Mouse (Mus musculus) heart, postnatal 25 days (tissue): ENCODE measurements around the gene Cacnb1. TPM values are rescaled to one million over a fixed set of nuclear protein-coding genes. Genes with fewer than 3 reads are reported as not detected.
A peak's percentile ranks its signal among the peaks of the same experiment; 100 is the strongest.

Experiments used
- DNase-seq: peaks from one replicate; pipeline ENCODE4 v3.0.0; 2022; ENCODE audit warnings: low spot score
- intact Hi-C: fragments of 180-260 bp; cut with DNase I; formaldehyde crosslinking; loops from one replicate; pipeline ENCODE4 v1.15.1; 2025
- total RNA-seq, 2 experiments: library from RNA; stranded (reverse); gene quantifications; 2 replicates each; pipeline ENCODE4 v1.2.3; 2021

The Cacnb1 gene
- total RNA-seq, 2 experiments from 2014 or later: 6.0 to 6.8 TPM

- intact Hi-C loops: no loop called here
- DNase-seq: no peak
Measured at GRCm38 (mm10) chr11:97996691-97997090, 26.1 kb downstream of the Cacnb1 start.

GRCm38 (mm10) chr11:97995564-97996288 is 27.1 kb downstream of the Cacnb1 start, which contains the start of gene Arl5c:
Gene Arl5c, minus strand, starts transcription at chr11:97996181.
- no peak for DNase-seq
- intact Hi-C loops: no loop called here

DNA sequence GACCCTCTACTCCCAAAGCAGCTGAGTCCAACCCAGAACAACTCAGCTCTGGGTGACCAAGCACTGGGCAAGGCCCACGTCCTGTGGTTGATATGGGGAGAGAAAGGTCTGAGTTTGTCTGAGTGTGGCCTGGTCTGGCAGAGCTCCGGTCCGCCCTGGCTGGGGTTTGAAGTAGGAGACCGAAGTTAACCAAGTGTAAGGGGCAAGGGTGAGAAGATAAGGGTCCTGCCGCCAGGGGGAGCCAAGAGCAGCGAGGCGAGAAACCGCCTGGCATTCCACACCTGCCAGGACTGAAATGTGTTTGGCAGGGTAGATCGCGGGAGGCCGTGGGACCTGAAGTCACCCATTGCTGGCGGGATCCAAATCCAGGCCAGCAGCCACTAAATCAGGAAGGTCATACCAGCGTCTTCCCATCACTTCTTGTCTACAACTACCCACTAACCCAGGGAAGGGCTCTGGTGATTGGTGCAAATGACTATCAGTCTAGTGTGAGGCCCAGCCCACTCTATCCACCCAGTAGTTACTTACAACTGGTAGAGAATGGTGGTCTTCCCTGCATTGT is 28.2 kb downstream of the Cacnb1 start:
- intact Hi-C loops: no loop called here
- DNase-seq: peak; percentile 62

DNA sequence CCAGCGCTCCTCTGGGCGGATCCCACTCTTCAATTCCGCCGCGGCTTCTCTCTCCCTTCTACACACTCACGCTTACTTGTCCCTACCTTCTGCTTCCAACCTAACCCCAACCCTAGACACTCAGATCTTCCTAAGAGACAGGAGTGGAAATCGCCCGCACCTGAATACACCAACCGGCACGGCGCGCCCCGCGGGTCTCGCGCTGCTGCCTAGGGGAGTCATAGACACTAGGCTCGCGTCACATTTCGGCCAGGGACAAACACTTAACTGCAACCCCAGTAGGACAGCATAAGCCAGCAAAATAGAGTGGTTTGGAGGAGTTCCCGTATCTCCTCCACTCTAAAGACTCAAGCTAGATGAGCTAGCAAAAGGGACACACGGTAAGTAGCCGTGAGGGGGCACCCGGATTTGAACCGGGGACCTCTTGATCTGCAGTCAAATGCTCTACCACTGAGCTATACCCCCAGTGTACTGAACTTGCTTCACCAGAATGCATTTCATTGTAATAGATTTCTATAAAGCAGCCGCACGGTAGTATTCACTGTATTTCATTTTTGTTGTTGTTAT is 34.2 kb downstream of the Cacnb1 start:
- intact Hi-C loops: loop anchor here (2.0 kb wide), 1 partner anchor 196 kb away; no protein-coding TSS in a partner anchor
- DNase-seq: peak; percentile 79

DNA sequence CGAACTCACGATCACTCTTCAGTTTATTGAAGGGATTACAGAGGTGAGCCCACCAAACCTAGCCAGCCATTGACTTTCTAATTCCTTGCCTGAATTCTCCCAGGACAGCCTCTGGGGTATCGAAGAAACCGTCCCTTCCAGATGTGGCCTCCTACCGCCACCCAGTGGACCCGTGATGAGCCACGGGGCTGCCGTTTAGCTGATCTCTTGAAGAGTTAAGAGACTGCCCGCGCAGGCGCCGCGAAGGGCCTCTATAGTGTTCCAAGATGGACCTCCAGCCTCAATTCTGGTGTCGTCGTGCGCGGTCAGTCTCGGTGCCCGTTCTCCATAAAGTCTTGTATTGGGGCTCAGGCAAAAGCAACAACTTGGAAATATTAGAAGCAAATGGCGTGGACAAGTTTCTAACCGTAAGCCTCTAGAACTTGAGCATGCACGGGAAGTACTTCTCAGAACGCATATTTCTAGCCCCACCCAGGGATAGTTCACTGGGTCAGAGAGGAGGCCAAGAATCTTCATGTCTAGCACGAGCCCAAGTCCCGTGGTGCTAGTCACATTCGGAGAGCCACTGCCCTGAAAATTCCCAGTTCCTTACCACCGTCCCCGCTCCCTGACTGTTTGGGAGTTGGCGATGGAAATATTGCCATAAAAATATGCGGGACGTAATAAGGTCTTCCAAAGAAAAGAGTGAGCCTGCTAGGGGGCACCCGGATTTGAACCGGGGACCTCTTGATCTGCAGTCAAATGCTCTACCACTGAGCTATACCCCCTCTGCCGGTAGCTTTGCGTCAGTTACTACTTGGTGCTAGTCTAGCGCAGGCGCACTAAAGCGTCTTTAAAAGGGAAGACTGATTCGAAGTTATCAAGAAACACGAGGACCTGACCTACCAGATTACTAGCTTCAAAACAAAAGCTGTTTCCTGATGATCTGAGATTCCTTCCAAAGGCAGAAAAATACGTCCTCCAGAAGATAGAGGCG is 35.0 kb downstream of the Cacnb1 start:
- intact Hi-C loops: loop anchor here (1.0 to 2.0 kb wide), 2 partner anchors 89 to 195 kb away; no protein-coding TSS in a partner anchor
- DNase-seq: peak; percentile 88

DNA sequence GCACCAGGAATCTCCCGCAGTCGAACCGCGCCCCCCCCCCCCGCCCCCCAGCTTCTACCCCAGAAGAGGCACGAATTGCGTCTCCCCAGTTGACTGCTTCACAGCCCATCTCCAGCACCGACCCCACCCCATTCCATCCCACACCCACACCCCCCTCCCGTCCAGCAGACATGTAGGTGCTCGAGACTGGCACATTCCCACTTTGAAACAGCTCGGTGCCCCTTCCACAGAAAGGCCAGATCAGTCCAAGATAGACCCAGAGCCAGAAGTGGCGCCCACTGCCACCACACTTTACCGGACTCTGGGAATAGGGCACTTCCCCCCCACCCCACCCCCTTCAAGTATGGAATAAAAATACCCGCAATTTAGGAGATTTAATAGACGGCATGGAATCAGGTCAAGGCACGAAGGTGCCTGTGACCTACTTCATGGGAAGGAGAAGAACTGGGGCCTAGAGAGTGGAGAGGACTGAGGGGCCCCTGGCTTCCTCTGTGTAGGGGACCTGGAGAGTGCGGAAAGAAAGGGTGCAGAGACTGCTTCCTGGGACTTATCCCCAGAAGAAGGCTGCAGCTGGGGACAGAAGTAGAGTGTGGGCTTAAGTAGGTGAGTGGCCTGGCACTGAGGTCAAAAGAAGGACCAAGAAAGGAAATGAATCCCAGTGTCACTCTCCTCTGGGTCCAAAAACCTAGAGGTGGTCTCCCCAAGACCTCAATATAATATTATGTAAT is 35.9 kb downstream of the Cacnb1 start:
- no peak for DNase-seq
- intact Hi-C loops: loop anchor here (1.0 kb wide), 1 partner anchor 88 kb away; no protein-coding TSS in a partner anchor

DNA sequence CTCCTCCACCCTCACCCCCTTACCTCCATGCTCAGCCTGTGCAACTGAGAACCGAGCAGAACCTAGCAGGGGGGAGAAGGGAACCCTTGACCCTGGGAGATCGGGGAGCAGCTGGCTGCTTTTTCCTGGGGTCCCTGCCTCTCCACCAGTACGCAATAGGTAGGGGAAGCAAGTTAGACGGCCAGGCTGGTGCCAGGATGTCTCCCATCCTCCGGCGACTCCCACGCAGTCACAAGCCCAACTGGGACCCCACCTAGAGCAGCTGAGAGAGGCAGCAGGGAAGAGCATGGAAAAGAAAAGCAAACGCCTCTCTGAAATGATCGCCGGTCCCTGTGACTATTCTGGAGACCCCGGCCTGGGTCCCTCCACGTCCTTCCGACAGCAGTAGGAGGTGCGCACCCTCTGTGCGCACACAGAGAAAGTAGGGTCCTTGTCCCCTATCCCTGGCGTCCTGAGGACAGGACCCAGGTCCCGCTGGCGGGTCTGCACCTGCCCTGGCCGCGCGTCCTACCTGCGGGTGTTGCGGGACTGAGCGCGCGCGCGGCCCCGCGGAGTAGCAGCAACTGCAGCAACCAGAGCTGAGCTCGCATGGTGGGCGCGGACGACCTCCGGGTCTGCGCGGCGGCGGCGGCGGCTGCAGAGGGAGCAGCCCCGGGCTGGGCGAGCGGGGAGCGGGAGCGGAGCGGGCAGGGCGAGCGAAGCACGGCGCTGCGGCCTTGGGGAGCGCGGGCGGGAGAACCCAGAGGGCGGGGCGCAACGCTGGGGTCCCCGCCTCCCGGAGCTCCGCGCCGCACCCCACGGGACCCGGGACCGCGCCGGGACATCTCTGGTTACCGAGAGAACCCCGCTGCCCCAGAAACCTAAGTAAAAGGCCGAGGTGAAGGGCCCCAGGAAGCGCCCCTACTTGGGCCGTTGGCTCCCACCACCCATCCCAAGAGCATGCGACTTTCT is 36.8 kb downstream of the Cacnb1 start, which contains the start of gene Plxdc1:
Gene Plxdc1, minus strand, starts transcription at position 718 of the 951 bp plus-strand sequence.
- DNase-seq: no peak
- intact Hi-C loops: loop anchor here (2.0 kb wide), 1 partner anchor 47 kb away; no protein-coding TSS in a partner anchor

- no peak for DNase-seq
- intact Hi-C loops: loop anchor here (2.0 kb wide), 1 partner anchor 45 kb away; no protein-coding TSS in a partner anchor
Measured at GRCm38 (mm10) chr11:97983983-97984382, 38.9 kb downstream of the Cacnb1 start.

DNA sequence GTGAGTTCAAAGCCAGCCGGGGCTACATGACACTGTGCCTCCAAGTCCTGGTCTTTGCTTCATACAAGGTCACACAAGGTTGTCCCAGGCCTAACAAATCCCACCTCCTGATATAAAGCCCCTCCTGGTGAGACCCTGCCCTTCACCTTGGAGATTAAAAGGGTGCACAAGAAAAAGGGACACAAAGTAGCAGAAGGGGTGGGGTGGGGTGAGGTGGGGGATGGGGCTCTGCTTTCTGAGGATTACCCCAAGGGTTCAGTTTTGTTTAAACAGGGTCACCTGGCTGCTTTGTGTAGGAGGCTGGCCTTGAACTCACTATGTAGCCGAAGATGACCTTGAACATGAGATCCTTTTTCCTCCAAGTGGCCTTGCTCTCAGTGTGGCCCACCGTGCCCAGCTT is 39.3 kb downstream of the Cacnb1 start:
- no peak for DNase-seq
- intact Hi-C loops: no loop called here

DNA sequence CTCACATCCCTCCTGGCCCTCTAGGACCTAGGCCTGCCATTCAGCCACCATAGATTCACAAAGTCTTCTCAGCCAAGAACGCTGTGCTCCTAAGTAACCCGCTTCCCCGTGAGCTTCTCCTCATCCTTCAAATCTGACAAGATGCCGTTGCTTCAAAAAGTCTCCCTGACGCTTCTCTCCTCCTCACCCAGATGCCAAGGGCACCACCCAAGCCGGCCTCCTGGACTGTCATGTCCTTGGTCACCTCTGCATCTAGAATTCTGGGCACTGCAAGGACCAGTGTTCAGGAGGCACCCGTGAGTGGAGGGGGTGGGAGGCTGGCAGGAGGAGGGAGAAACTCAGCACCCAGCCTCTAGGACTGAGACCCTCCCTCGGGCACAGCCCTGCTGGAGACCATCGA is 40.1 kb downstream of the Cacnb1 start:
- no peak for DNase-seq
- intact Hi-C loops: no loop called here

DNA sequence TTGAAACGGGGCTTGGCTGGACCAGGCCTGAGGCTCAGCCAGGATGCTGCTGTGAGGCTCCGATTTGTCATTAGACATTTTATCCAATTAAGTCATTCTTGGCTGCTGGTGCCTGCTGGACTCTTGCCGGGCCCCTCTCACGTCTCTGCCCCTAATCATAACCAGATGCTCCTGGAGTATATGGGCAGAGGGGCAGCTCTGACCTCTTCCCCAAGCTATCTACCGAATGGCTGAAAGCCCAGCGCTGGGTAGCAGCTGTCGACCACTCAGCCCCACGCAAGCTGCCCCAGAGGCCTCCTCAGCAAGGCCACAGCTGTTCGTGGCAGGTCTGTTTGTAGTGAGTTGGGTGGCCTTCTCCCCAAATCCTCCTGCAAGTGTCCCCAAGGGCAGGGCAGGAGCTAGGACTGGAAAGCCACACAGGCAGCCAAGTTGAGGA is 42.3 kb downstream of the Cacnb1 start:
- intact Hi-C loops: no loop called here
- DNase-seq: peak; percentile 78

DNA sequence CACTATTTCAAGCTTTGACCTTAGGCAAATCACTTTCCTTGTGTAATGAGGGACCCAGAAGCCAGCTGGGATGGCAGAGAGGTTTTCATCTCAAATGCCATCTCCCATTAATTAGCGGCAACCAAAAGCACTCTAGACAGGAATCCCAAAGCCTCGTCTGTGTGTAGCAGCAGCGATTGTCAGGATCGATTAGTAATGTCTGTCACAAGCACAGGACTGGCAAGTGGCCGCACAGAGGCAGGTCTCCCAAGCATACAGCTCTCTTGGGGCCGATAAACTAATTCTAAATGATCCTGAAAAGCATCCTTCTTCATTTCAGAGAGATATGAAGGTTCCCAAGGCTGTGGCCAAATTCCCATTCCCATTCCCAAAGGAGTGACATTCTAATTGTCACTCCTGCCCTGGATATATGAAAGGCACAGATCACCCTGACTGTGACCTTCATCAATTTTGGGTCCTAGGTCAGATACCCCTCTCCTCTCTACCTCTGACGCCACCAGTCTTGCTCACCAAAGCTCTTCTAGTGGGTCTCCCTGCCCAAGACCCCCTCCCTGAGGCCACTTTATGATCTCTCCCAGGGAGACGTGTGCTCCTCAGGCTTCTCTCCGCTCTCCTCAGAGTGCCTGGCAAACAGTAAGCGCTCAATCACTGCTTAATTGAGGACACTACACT is 42.9 kb downstream of the Cacnb1 start:
- intact Hi-C loops: no loop called here
- no peak for DNase-seq

DNA sequence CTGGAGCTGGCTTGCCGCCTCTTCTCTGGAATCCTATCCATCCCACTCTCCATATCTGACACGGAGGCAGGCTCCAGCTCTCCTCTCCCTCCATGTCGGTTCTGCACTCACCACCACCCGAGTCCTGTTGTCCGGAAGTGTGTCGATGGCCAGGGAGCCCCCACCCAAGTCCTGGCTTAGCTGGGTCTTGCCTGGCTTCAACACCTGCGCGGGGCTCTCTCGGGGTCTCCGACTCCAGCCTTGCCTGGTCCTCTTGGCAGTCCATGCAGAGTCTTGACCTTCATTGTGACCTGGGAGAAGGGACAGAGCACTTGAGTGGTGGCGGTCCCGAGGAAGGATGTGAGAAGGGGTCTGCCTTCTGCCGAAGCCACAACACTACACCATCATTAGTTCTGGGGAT is 44.4 kb downstream of the Cacnb1 start:
- intact Hi-C loops: no loop called here

GRCm38 (mm10) chr11:97977797-97978196 is 45.0 kb downstream of the Cacnb1 start:
- DNase-seq: no peak
- intact Hi-C loops: no loop called here

More for the DNA sequence above, 44.4 kb downstream of the Cacnb1 start:
- DNase-seq: no peak

DNA sequence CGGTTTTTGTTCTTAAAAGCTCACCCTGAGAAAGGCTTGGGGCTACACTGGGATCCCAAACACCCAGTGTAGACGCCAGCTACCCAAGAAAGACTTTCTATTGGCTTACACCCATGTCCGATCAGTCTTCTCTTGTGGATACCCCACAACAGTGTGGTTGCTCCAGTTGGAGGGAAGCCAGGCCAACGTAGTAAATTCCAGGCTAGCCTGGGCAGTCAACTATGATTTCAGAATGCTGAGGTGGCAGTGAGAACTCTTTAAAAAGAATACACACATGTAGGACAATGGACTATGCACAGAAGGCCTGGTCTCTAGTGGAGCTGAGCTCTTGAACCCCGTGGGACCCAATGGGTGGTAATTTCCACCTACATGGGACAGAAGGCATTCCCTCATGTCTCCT is 48.1 kb downstream of the Cacnb1 start:
- intact Hi-C loops: no loop called here

DNA sequence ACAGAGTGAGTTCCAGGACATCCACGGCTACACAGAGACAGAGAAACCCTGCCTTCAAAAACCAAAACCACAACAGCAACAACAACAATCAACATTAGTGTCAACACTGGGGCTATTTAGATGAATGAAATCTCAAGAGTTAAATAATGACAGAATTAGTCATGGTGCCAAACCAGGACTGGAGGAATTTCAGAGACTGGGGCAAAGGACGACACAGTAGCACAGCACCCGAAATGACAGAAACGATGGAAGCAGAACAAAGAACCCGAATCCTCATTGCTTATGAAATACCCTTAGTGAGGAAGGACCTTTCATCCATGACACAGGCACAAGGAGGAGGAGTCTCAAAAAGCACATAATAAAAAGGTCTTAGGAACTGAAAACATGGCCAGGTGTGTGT is 48.7 kb downstream of the Cacnb1 start:
- no peak for DNase-seq
- intact Hi-C loops: no loop called here

More for the DNA sequence above, 48.1 kb downstream of the Cacnb1 start:
- no peak for DNase-seq

- intact Hi-C loops: no loop called here
- DNase-seq: no peak
Measured at GRCm38 (mm10) chr11:97972434-97972833, 50.4 kb downstream of the Cacnb1 start.
